Mouse (Mus musculus): ENCODE measurements around the gene Pnp. TPM values are rescaled to one million over a fixed set of nuclear protein-coding genes. Genes with fewer than 3 reads are reported as not detected.
A peak's percentile ranks its signal among the peaks of the same experiment; 100 is the strongest.
"Not testable (repeated sequence)": the region's sequence is repeated elsewhere in the genome, so short reads cannot be mapped to it uniquely, and the experiment has no call there.

Pnp gene
- polyA plus RNA-seq, 1 experiment from 2014 or later, result 85.1 TPM

GRCm38 (mm10) chr14:50969558-50970544 is 39.0 kb downstream of the Pnp start:
- Histone ChIP-seq H3K27me3 (ENCODE audit: low read depth, poor library complexity, severe bottlenecking) (no peaks in the 10 kb centered on the region), H3K36me3 (no peaks in the 10 kb centered on the region)

GRCm38 (mm10) chr14:50970822-50971221 is 39.9 kb downstream of the Pnp start:
- no peaks in the 10 kb centered on the region for H3K27me3 ChIP-seq (ENCODE audit: low read depth, poor library complexity, severe bottlenecking)
- H3K4me1 ChIP-seq, result peaks cover 26% of the 10 kb centered on the region
- 71% methylated on average over 1 of the region's 1 CpGs for WGBS
- H3K36me3 ChIP-seq, result no peaks in the 10 kb centered on the region
- no peak overlapping the region for H3K27ac ChIP-seq (replicated peaks)
- DNase-seq (ENCODE audit: low spot score), result no peak
- H3K9me3 ChIP-seq (replicated peaks), result no peaks in the 10 kb centered on the region
- no peak overlapping the region for H3K4me3 ChIP-seq

More at GRCm38 (mm10) chr14:50969558-50970544, 39.0 kb downstream of the Pnp start:
- H3K4me3 ChIP-seq, result peak overlapping the region; percentile 23; the same call in 1 of the 2 replicates
- DNase-seq (ENCODE audit: low spot score), result peak; percentile 31
- H3K9me3 ChIP-seq (replicated peaks), result no peaks in the 10 kb centered on the region
- 14% methylated on average over 12 of the region's 12 CpGs for WGBS
- peaks cover 23% of the 10 kb centered on the region for H3K4me1 ChIP-seq
- H3K27ac ChIP-seq (replicated peaks), result peak overlapping the region; percentile 72

GRCm38 (mm10) chr14:50973054-50973453 is 42.2 kb downstream of the Pnp start:
- DNase-seq (ENCODE audit: low spot score); H3K27ac ChIP-seq (replicated peaks); H3K4me3 ChIP-seq; H3K36me3 ChIP-seq; H3K9me3 ChIP-seq (replicated peaks); H3K27me3 ChIP-seq (ENCODE audit: low read depth, poor library complexity, severe bottlenecking): not testable (repeated sequence)
- peaks cover 37% of the 10 kb centered on the region for H3K4me1 ChIP-seq
- 92% methylated on average over 5 of the region's 5 CpGs for WGBS

- DNase-seq (ENCODE audit: low spot score), result no peak
- no peaks in the 10 kb centered on the region for H3K27me3 ChIP-seq (ENCODE audit: low read depth, poor library complexity, severe bottlenecking)
- H3K36me3 ChIP-seq, result no peaks in the 10 kb centered on the region
- no peak overlapping the region for H3K27ac ChIP-seq (replicated peaks)
- 63% methylated on average over 4 of the region's 4 CpGs for WGBS
- H3K4me1 ChIP-seq, result peaks cover 31% of the 10 kb centered on the region
- H3K4me3 ChIP-seq, result no peak overlapping the region
- H3K9me3 ChIP-seq (replicated peaks), result no peaks in the 10 kb centered on the region
These were observed 42.8 kb downstream of the Pnp start for GRCm38 (mm10) chr14:50973700-50974099.

GRCm38 (mm10) chr14:50975001-50975400 is 44.1 kb downstream of the Pnp start:
- no peak for DNase-seq (ENCODE audit: low spot score)
- 49% methylated on average over 5 of the region's 5 CpGs for WGBS

GRCm38 (mm10) chr14:50976674-50977073 is 45.8 kb downstream of the Pnp start:
- Histone ChIP-seq H3K27ac (replicated peaks) (peak overlapping the region; percentile 77), H3K4me1 (peaks cover 15% of the 10 kb centered on the region), H3K4me3 (peak overlapping the region; percentile 22; the same call in 1 of the 2 replicates), H3K36me3 (no peaks in the 10 kb centered on the region), H3K9me3 (replicated peaks) (no peaks in the 10 kb centered on the region), H3K27me3 (ENCODE audit: low read depth, poor library complexity, severe bottlenecking) (no peaks in the 10 kb centered on the region)
- DNase-seq (ENCODE audit: low spot score), result peak; percentile 22
- 18% methylated on average over 9 of the region's 9 CpGs for WGBS

More at GRCm38 (mm10) chr14:50975001-50975400, 44.1 kb downstream of the Pnp start:
- H3K27me3 ChIP-seq (ENCODE audit: low read depth, poor library complexity, severe bottlenecking), result no peaks in the 10 kb centered on the region
- peaks cover 18% of the 10 kb centered on the region for H3K4me1 ChIP-seq
- H3K36me3 ChIP-seq, result no peaks in the 10 kb centered on the region
- no peaks in the 10 kb centered on the region for H3K9me3 ChIP-seq (replicated peaks)
- H3K4me3 ChIP-seq, result no peak overlapping the region
- no peak overlapping the region for H3K27ac ChIP-seq (replicated peaks)

GRCm38 (mm10) chr14:50978451-50978850 is 47.6 kb downstream of the Pnp start:
- DNase-seq (ENCODE audit: low spot score); H3K27me3 ChIP-seq (ENCODE audit: low read depth, poor library complexity, severe bottlenecking); H3K4me3 ChIP-seq; H3K27ac ChIP-seq (replicated peaks); H3K36me3 ChIP-seq; H3K9me3 ChIP-seq (replicated peaks): not testable (repeated sequence)
- 88% methylated on average over 6 of the region's 6 CpGs for WGBS
- H3K4me1 ChIP-seq, result peaks cover 15% of the 10 kb centered on the region

- H3K27me3 ChIP-seq (ENCODE audit: low read depth, poor library complexity, severe bottlenecking), result no peaks in the 10 kb centered on the region
- H3K27ac ChIP-seq (replicated peaks), result no peak overlapping the region
- no peak for DNase-seq (ENCODE audit: low spot score)
- no peaks in the 10 kb centered on the region for H3K9me3 ChIP-seq (replicated peaks)
- H3K4me1 ChIP-seq, result peaks cover 15% of the 10 kb centered on the region
- no peaks in the 10 kb centered on the region for H3K36me3 ChIP-seq
- H3K4me3 ChIP-seq, result no peak overlapping the region
These were observed 48.7 kb downstream of the Pnp start for GRCm38 (mm10) chr14:50979631-50980030.

GRCm38 (mm10) chr14:50981207-50981606 is 50.3 kb downstream of the Pnp start:
- Histone ChIP-seq H3K27me3 (ENCODE audit: low read depth, poor library complexity, severe bottlenecking) (no peaks in the 10 kb centered on the region), H3K4me1 (peaks cover 8% of the 10 kb centered on the region), H3K27ac (replicated peaks) (no peak overlapping the region), H3K36me3 (no peaks in the 10 kb centered on the region), H3K9me3 (replicated peaks) (no peaks in the 10 kb centered on the region), H3K4me3 (no peak overlapping the region)
- no peak for DNase-seq (ENCODE audit: low spot score)
- WGBS, result 62% methylated on average over 2 of the region's 2 CpGs

- no peaks in the 10 kb centered on the region for H3K27me3 ChIP-seq (ENCODE audit: low read depth, poor library complexity, severe bottlenecking)
- H3K9me3 ChIP-seq (replicated peaks), result no peaks in the 10 kb centered on the region
- DNase-seq (ENCODE audit: low spot score), result no peak
- no peaks in the 10 kb centered on the region for H3K36me3 ChIP-seq
- no peak overlapping the region for H3K4me3 ChIP-seq
- 85% methylated on average over 5 of the region's 5 CpGs for WGBS
- H3K27ac ChIP-seq (replicated peaks), result no peak overlapping the region
- H3K4me1 ChIP-seq, result peaks cover 2% of the 10 kb centered on the region
These were observed 51.0 kb downstream of the Pnp start for GRCm38 (mm10) chr14:50981837-50982236.

- Histone ChIP-seq H3K4me1 (no peaks in the 10 kb centered on the region), H3K9me3 (replicated peaks) (no peaks in the 10 kb centered on the region), H3K4me3 (no peak overlapping the region), H3K36me3 (no peaks in the 10 kb centered on the region), H3K27me3 (ENCODE audit: low read depth, poor library complexity, severe bottlenecking) (no peaks in the 10 kb centered on the region), H3K27ac (replicated peaks) (no peak overlapping the region)
- DNase-seq (ENCODE audit: low spot score), result no peak
- WGBS, result 83% methylated on average over 2 of the region's 2 CpGs
These were observed 56.8 kb downstream of the Pnp start for GRCm38 (mm10) chr14:50987668-50988067.

GRCm38 (mm10) chr14:50991037-50991436 is 60.2 kb downstream of the Pnp start:
- no peak overlapping the region for H3K27ac ChIP-seq (replicated peaks)
- H3K4me3 ChIP-seq, result no peak overlapping the region
- no peak for DNase-seq (ENCODE audit: low spot score)
- no peaks in the 10 kb centered on the region for H3K27me3 ChIP-seq (ENCODE audit: low read depth, poor library complexity, severe bottlenecking)
- WGBS, result 92% methylated on average over 3 of the region's 3 CpGs
- H3K36me3 ChIP-seq, result no peaks in the 10 kb centered on the region
- H3K9me3 ChIP-seq (replicated peaks), result no peaks in the 10 kb centered on the region
- no peaks in the 10 kb centered on the region for H3K4me1 ChIP-seq

- H3K9me3 ChIP-seq (replicated peaks), result no peaks in the 10 kb centered on the region
- no peaks in the 10 kb centered on the region for H3K36me3 ChIP-seq
- no peaks in the 10 kb centered on the region for H3K27me3 ChIP-seq (ENCODE audit: low read depth, poor library complexity, severe bottlenecking)
- 85% methylated on average over 3 of the region's 3 CpGs for WGBS
- DNase-seq (ENCODE audit: low spot score), result no peak
- no peak overlapping the region for H3K4me3 ChIP-seq
- no peak overlapping the region for H3K27ac ChIP-seq (replicated peaks)
- no peaks in the 10 kb centered on the region for H3K4me1 ChIP-seq
These were observed 66.2 kb downstream of the Pnp start for GRCm38 (mm10) chr14:50997088-50997487.
